Mouse (Mus musculus) sigmoid colon, adult 10 weeks (tissue): Measurements from ENCODE around the gene Prkd3. TPM values are rescaled to one million over a fixed set of nuclear protein-coding genes. Genes with fewer than 3 reads are reported as not detected.

Source experiments
- polyA plus RNA-seq: library from polyadenylated mRNA; stranded (reverse); fragments of 350-450 nt; fragmentation: Illumina TruSeq; extraction: RNeasy Lipid Tissue Mini Kit (QIAGEN cat#74804); gene quantifications from one replicate; pipeline ENCODE4 v1.2.3, GENCODE M21; 2014; ENCODE audit warnings: low read depth, low replicate concordance

The Prkd3 gene
- polyA plus RNA-seq = 31.5 TPM

GRCm38 (mm10) chr17:79020208-79020983 lies at the start of gene Prkd3:
TSS of gene Prkd3 (minus strand) at chr17:79020816.

GRCm38 (mm10) chr17:79051606-79052005 lies 31.0 kb upstream of the Prkd3 start, which contains the start of gene Qpct:
TSS of gene Qpct (plus strand) at chr17:79051906.

GRCm38 (mm10) chr17:78936466-78937228 lies 84.0 kb downstream of the Prkd3 start, which contains the start of the genes Cebpz and Ndufaf7:
TSS of gene Cebpz (minus strand) at chr17:78937066.
TSS of gene Ndufaf7 (plus strand) at chr17:78937136.

DNA sequence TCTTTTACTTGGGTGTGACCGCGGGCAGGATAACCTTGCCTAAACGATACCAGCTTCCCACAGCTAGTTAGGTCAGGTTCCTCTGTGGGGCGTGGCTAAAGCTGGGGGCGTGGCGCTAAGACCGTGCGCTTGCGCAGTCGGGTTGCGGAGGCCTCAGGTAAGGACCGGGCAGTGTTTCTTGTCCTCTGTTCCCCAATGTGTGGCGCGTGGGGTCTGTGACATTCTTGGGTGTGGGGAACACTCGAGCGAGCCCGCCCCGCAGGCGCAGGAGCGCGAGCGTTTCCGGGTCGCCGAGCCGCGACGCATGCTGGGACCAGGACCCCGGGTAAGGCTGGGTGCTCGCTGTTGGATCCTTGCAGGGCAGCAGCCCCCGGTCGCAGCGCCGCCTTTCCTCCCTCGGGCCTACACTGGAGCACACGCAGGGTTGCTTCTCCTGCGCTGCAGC lies 104.2 kb downstream of the Prkd3 start, which contains the start of gene Cebpzos:
Gene Cebpzos, plus strand, starts transcription at position 132 of the 445 bp plus-strand sequence.

DNA sequence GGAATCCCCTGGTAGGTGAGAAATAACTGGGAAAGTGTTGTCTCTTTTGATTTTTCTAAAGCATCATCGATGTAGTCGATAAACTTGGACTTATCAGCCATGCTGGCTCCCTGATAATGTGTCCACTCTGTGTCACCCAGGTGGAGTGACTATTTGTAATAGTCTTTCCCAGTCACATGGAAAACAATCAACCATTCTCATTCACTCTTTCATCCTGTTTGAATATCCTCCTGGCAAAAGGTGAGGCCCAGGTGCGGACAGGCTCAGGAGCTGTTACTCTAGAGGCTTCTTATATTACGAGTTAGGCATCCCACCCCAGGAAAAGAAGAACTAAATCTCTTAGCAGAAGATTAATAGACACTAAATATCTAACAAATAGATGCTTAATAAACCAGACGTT lies 113.7 kb downstream of the Prkd3 start, which contains the start of gene Sult6b1:
Gene Sult6b1, minus strand, starts transcription at position 101 of the 400 bp plus-strand sequence.

Other genes with a start within 250 kb of the Prkd3 start
- gene Heatr5b, start 185.5 kb downstream of the Prkd3 start, polyA plus RNA-seq = 10.4 TPM
- gene Gpatch11, start 185.2 kb downstream of the Prkd3 start, polyA plus RNA-seq = 19.9 TPM
- 95.5 TPM for gene Eif2ak2, start 138.2 kb downstream of the Prkd3 start, polyA plus RNA-seq
- gene Sult6b1, start 113.8 kb downstream of the Prkd3 start, polyA plus RNA-seq = not detected
- 65.9 TPM for gene Cebpzos, start 104.3 kb downstream of the Prkd3 start, polyA plus RNA-seq
- gene Cebpz, start 83.8 kb downstream of the Prkd3 start, polyA plus RNA-seq = 60.0 TPM
- gene Ndufaf7, start 83.7 kb downstream of the Prkd3 start, polyA plus RNA-seq = 49.0 TPM
- 32.2 TPM for gene Qpct, start 31.1 kb upstream of the Prkd3 start, polyA plus RNA-seq